Mouse (Mus musculus): ENCODE measurements at regions not wholly inside any gene's neighbourhood (a gene's known extent, or its start where the extent isn't known, plus 50 kb on each side); places are given as distances from the start of the nearest gene placed in this dataset.
"Not testable (repeated sequence)": the region's sequence is repeated elsewhere in the genome, so short reads cannot be mapped to it uniquely, and the experiment has no call there.

GRCm38 (mm10) chr3:68789491-68789890, 79.9 kb upstream of the 1110032F04Rik start:
- H3K9ac ChIP-seq (ENCODE audit: low read length) = no peak overlapping the region
- WGBS = 80% methylated on average over 6 of the region's 6 CpGs
- H3K4me3 ChIP-seq (ENCODE audit: low read depth, low read length) = no peak overlapping the region
- ATAC-seq (ENCODE audit: insufficient number of reproducible peaks, low FRiP score, low TSS enrichment, low read depth) (no peak), DNase-seq (ENCODE audit: low spot score) (no peak)
- no peaks in the 10 kb centered on the region for H3K27me3 ChIP-seq (ENCODE audit: control insufficient read depth, insufficient read depth, low read length)
- H3K9me3 ChIP-seq (ENCODE audit: control insufficient read depth, low read length) = no peaks in the 10 kb centered on the region
- H3K4me2 ChIP-seq (ENCODE audit: low read depth, severe bottlenecking) = no peak overlapping the region
- no peaks in the 10 kb centered on the region for H3K4me1 ChIP-seq (ENCODE audit: control insufficient read depth, insufficient read depth, low read length)
- no peaks in the 10 kb centered on the region for H3K36me3 ChIP-seq (ENCODE audit: control insufficient read depth, insufficient read depth, low read length)
- no peak overlapping the region for H3K27ac ChIP-seq (replicated peaks; ENCODE audit: low read depth, low read length)

- ATAC-seq (ENCODE audit: insufficient number of reproducible peaks, low FRiP score, low TSS enrichment, low read depth) (no peak), DNase-seq (ENCODE audit: low spot score) (no peak)
- H3K4me2 ChIP-seq (ENCODE audit: low read depth, severe bottlenecking) = no peak overlapping the region
- H3K9me3 ChIP-seq (ENCODE audit: control insufficient read depth, low read length) = no peaks in the 10 kb centered on the region
- no peaks in the 10 kb centered on the region for H3K4me1 ChIP-seq (ENCODE audit: control insufficient read depth, insufficient read depth, low read length)
- no peak overlapping the region for H3K27ac ChIP-seq (replicated peaks; ENCODE audit: low read depth, low read length)
- no peaks in the 10 kb centered on the region for H3K36me3 ChIP-seq (ENCODE audit: control insufficient read depth, insufficient read depth, low read length)
- WGBS = 94% methylated on average over 4 of the region's 4 CpGs
- H3K27me3 ChIP-seq (ENCODE audit: control insufficient read depth, insufficient read depth, low read length) = no peaks in the 10 kb centered on the region
- no peak overlapping the region for H3K9ac ChIP-seq (ENCODE audit: low read length)
- H3K4me3 ChIP-seq (ENCODE audit: low read depth, low read length) = no peak overlapping the region
Observed at GRCm38 (mm10) chr3:68790466-68790865, 78.9 kb upstream of the 1110032F04Rik start.

- no peak overlapping the region for H3K27ac ChIP-seq (replicated peaks; ENCODE audit: low read depth, low read length)
- H3K27me3 ChIP-seq (ENCODE audit: control insufficient read depth, insufficient read depth, low read length) = no peaks in the 10 kb centered on the region
- H3K9me3 ChIP-seq (ENCODE audit: control insufficient read depth, low read length) = no peaks in the 10 kb centered on the region
- H3K36me3 ChIP-seq (ENCODE audit: control insufficient read depth, insufficient read depth, low read length) = no peaks in the 10 kb centered on the region
- ATAC-seq (ENCODE audit: insufficient number of reproducible peaks, low FRiP score, low TSS enrichment, low read depth) = no peak
- no peak overlapping the region for H3K9ac ChIP-seq (ENCODE audit: low read length)
- DNase-seq (ENCODE audit: low spot score) = no peak
- WGBS = 89% methylated on average over 4 of the region's 4 CpGs
- no peaks in the 10 kb centered on the region for H3K4me1 ChIP-seq (ENCODE audit: control insufficient read depth, insufficient read depth, low read length)
- no peak overlapping the region for H3K4me3 ChIP-seq (ENCODE audit: low read depth, low read length)
- H3K4me2 ChIP-seq (ENCODE audit: low read depth, severe bottlenecking) = no peak overlapping the region
Observed at GRCm38 (mm10) chr3:68792883-68793282, 76.5 kb upstream of the 1110032F04Rik start.

GRCm38 (mm10) chr3:68793923-68794322, 75.5 kb upstream of the 1110032F04Rik start:
- WGBS = 81% methylated on average over 2 of the region's 2 CpGs
- Histone ChIP-seq H3K9ac (ENCODE audit: low read length) (no peak overlapping the region), H3K4me1 (ENCODE audit: control insufficient read depth, insufficient read depth, low read length) (no peaks in the 10 kb centered on the region), H3K27ac (replicated peaks; ENCODE audit: low read depth, low read length) (no peak overlapping the region), H3K27me3 (ENCODE audit: control insufficient read depth, insufficient read depth, low read length) (no peaks in the 10 kb centered on the region), H3K36me3 (ENCODE audit: control insufficient read depth, insufficient read depth, low read length) (no peaks in the 10 kb centered on the region), H3K4me2 (ENCODE audit: low read depth, severe bottlenecking) (no peak overlapping the region), H3K4me3 (ENCODE audit: low read depth, low read length) (no peak overlapping the region), H3K9me3 (ENCODE audit: control insufficient read depth, low read length) (no peaks in the 10 kb centered on the region)
- no peak for DNase-seq (ENCODE audit: low spot score)
- ATAC-seq (ENCODE audit: insufficient number of reproducible peaks, low FRiP score, low TSS enrichment, low read depth) = no peak

- no peak overlapping the region for H3K4me3 ChIP-seq (ENCODE audit: low read depth, low read length)
- no peaks in the 10 kb centered on the region for H3K27me3 ChIP-seq (ENCODE audit: control insufficient read depth, insufficient read depth, low read length)
- no peak overlapping the region for H3K9ac ChIP-seq (ENCODE audit: low read length)
- ATAC-seq (ENCODE audit: insufficient number of reproducible peaks, low FRiP score, low TSS enrichment, low read depth) (no peak), DNase-seq (ENCODE audit: low spot score) (no peak)
- H3K36me3 ChIP-seq (ENCODE audit: control insufficient read depth, insufficient read depth, low read length) = no peaks in the 10 kb centered on the region
- no peaks in the 10 kb centered on the region for H3K4me1 ChIP-seq (ENCODE audit: control insufficient read depth, insufficient read depth, low read length)
- H3K27ac ChIP-seq (replicated peaks; ENCODE audit: low read depth, low read length) = no peak overlapping the region
- no peaks in the 10 kb centered on the region for H3K9me3 ChIP-seq (ENCODE audit: control insufficient read depth, low read length)
- H3K4me2 ChIP-seq (ENCODE audit: low read depth, severe bottlenecking) = no peak overlapping the region
- WGBS = 60% methylated on average over 4 of the region's 4 CpGs
Observed at GRCm38 (mm10) chr3:68794380-68795014, 74.9 kb upstream of the 1110032F04Rik start.

GRCm38 (mm10) chr3:68795641-68796040, 73.7 kb upstream of the 1110032F04Rik start:
- no peak overlapping the region for H3K9ac ChIP-seq (ENCODE audit: low read length)
- H3K27ac ChIP-seq (replicated peaks; ENCODE audit: low read depth, low read length) = no peak overlapping the region
- DNase-seq (ENCODE audit: low spot score) (no peak), ATAC-seq (ENCODE audit: insufficient number of reproducible peaks, low FRiP score, low TSS enrichment, low read depth) (no peak)
- H3K4me2 ChIP-seq (ENCODE audit: low read depth, severe bottlenecking) = no peak overlapping the region
- H3K9me3 ChIP-seq (ENCODE audit: control insufficient read depth, low read length) = no peaks in the 10 kb centered on the region
- 80% methylated on average over 3 of the region's 3 CpGs for WGBS
- no peaks in the 10 kb centered on the region for H3K27me3 ChIP-seq (ENCODE audit: control insufficient read depth, insufficient read depth, low read length)
- H3K36me3 ChIP-seq (ENCODE audit: control insufficient read depth, insufficient read depth, low read length) = no peaks in the 10 kb centered on the region
- H3K4me3 ChIP-seq (ENCODE audit: low read depth, low read length) = no peak overlapping the region
- no peaks in the 10 kb centered on the region for H3K4me1 ChIP-seq (ENCODE audit: control insufficient read depth, insufficient read depth, low read length)

- not testable (repeated sequence) for H3K9me3 ChIP-seq (ENCODE audit: control insufficient read depth, low read length); H3K9ac ChIP-seq (ENCODE audit: low read length); H3K27ac ChIP-seq (replicated peaks; ENCODE audit: low read depth, low read length); H3K4me1 ChIP-seq (ENCODE audit: control insufficient read depth, insufficient read depth, low read length); H3K4me2 ChIP-seq (ENCODE audit: low read depth, severe bottlenecking); H3K4me3 ChIP-seq (ENCODE audit: low read depth, low read length); H3K27me3 ChIP-seq (ENCODE audit: control insufficient read depth, insufficient read depth, low read length); ATAC-seq (ENCODE audit: insufficient number of reproducible peaks, low FRiP score, low TSS enrichment, low read depth); H3K36me3 ChIP-seq (ENCODE audit: control insufficient read depth, insufficient read depth, low read length); DNase-seq (ENCODE audit: low spot score)
- 81% methylated on average over 8 of the region's 8 CpGs for WGBS
Observed at GRCm38 (mm10) chr3:68798408-68798807, 71.0 kb upstream of the 1110032F04Rik start.

GRCm38 (mm10) chr3:68808866-68809265, 60.5 kb upstream of the 1110032F04Rik start:
- H3K4me1 ChIP-seq (ENCODE audit: control insufficient read depth, insufficient read depth, low read length) = no peaks in the 10 kb centered on the region
- no peak overlapping the region for H3K4me2 ChIP-seq (ENCODE audit: low read depth, severe bottlenecking)
- H3K36me3 ChIP-seq (ENCODE audit: control insufficient read depth, insufficient read depth, low read length) = no peaks in the 10 kb centered on the region
- no peak overlapping the region for H3K4me3 ChIP-seq (ENCODE audit: low read depth, low read length)
- H3K9ac ChIP-seq (ENCODE audit: low read length) = no peak overlapping the region
- WGBS = 76% methylated on average over 2 of the region's 2 CpGs
- H3K27me3 ChIP-seq (ENCODE audit: control insufficient read depth, insufficient read depth, low read length) = no peaks in the 10 kb centered on the region
- no peak for DNase-seq (ENCODE audit: low spot score)
- H3K27ac ChIP-seq (replicated peaks; ENCODE audit: low read depth, low read length) = no peak overlapping the region
- H3K9me3 ChIP-seq (ENCODE audit: control insufficient read depth, low read length) = no peaks in the 10 kb centered on the region
- no peak for ATAC-seq (ENCODE audit: insufficient number of reproducible peaks, low FRiP score, low TSS enrichment, low read depth)

GRCm38 (mm10) chr3:68813461-68813860, 55.9 kb upstream of the 1110032F04Rik start:
- Histone ChIP-seq H3K4me3 (ENCODE audit: low read depth, low read length) (no peak overlapping the region), H3K36me3 (ENCODE audit: control insufficient read depth, insufficient read depth, low read length) (no peaks in the 10 kb centered on the region), H3K27me3 (ENCODE audit: control insufficient read depth, insufficient read depth, low read length) (no peaks in the 10 kb centered on the region), H3K9me3 (ENCODE audit: control insufficient read depth, low read length) (no peaks in the 10 kb centered on the region), H3K9ac (ENCODE audit: low read length) (no peak overlapping the region), H3K4me2 (ENCODE audit: low read depth, severe bottlenecking) (no peak overlapping the region), H3K27ac (replicated peaks; ENCODE audit: low read depth, low read length) (no peak overlapping the region), H3K4me1 (ENCODE audit: control insufficient read depth, insufficient read depth, low read length) (no peaks in the 10 kb centered on the region)
- 88% methylated on average over 3 of the region's 3 CpGs for WGBS
- no peak for ATAC-seq (ENCODE audit: insufficient number of reproducible peaks, low FRiP score, low TSS enrichment, low read depth)
- DNase-seq (ENCODE audit: low spot score) = no peak

Measured in limb, embryonic 11.5 days (tissue).